Mouse (Mus musculus): ENCODE measurements around the gene Hcst. TPM values are rescaled to one million over a fixed set of nuclear protein-coding genes. Genes with fewer than 3 reads are reported as not detected.

Gene Hcst
- total RNA-seq, 1 experiment, result not detected

DNA sequence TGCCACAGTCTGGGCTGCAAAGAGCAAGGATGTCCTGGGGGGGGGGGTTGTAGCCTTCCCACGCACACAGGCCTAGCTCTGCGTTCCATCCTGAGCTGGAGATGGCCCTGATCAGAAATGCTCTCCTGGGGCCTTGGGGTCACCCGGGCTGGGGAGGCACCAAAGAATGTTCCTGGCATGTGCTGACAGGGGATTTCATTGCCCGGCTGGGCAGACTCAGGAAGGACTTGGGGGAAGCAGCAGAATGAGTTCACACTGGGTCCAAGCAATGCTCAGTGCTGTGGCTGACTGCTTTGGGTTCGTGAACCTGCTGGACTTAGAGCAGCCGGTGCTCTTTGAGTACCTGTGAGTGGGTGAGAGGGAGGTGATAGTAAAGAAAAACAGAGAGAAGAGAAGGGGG, 39.8 kb upstream of the Hcst start:
- no peaks in the 10 kb centered on the region for H3K9me3 ChIP-seq (ENCODE audit: control insufficient read depth, insufficient read depth, low read depth, low read length)
- peak overlapping the region; percentile 18; the same call in 1 of the 2 replicates for H3K9ac ChIP-seq (ENCODE audit: insufficient read depth, low read depth, low read length, poor library complexity, severe bottlenecking)
- in situ Hi-C loops (cut with MboI; ENCODE audit: low sequenced_read_pairs in 2 of 2, unreplicated experiment in 2 of 2), result no loop called here
- H3K36me3 ChIP-seq (ENCODE audit: control insufficient read depth, insufficient read depth, low read length, poor library complexity, severe bottlenecking), result peaks cover 9% of the 10 kb centered on the region; the same call in 1 of the 2 replicates
- H3K27ac ChIP-seq (ENCODE audit: insufficient read depth, low read depth, low read length, poor library complexity, severe bottlenecking), result no peak overlapping the region; the same call in 1 of the 2 replicates
- TF ChIP-seq CHD2 (IDR thresholded peaks at IDR 0.05; ENCODE audit: low read depth, low read length) (no peak), ZC3H11A (IDR thresholded peaks at IDR 0.05; ENCODE audit: borderline replicate concordance, low read depth, low read length) (no peak), HCFC1 (IDR thresholded peaks at IDR 0.05; ENCODE audit: borderline replicate concordance, insufficient read depth, low read length) (no peak), ZNF384 (IDR thresholded peaks at IDR 0.05; ENCODE audit: low read depth, low read length) (no peak), MAFK (IDR thresholded peaks at IDR 0.05; ENCODE audit: insufficient read depth, low read depth, low read length) (no peak)
- H3K4me1 ChIP-seq (ENCODE audit: control insufficient read depth in 2 of 2, insufficient read depth in 2 of 2, low read length in 2 of 2, poor library complexity in 1 of 2), result peaks cover 10 to 42% of the 10 kb centered on the region in 2 experiments
- no peak for DNase-seq (ENCODE audit: low read depth, low spot score)
- H3K4me3 ChIP-seq (ENCODE audit: insufficient read depth in 1 of 2, low read depth in 1 of 2, low read length in 2 of 2, poor library complexity in 1 of 2, severe bottlenecking in 1 of 2), result no peak overlapping the region

DNA sequence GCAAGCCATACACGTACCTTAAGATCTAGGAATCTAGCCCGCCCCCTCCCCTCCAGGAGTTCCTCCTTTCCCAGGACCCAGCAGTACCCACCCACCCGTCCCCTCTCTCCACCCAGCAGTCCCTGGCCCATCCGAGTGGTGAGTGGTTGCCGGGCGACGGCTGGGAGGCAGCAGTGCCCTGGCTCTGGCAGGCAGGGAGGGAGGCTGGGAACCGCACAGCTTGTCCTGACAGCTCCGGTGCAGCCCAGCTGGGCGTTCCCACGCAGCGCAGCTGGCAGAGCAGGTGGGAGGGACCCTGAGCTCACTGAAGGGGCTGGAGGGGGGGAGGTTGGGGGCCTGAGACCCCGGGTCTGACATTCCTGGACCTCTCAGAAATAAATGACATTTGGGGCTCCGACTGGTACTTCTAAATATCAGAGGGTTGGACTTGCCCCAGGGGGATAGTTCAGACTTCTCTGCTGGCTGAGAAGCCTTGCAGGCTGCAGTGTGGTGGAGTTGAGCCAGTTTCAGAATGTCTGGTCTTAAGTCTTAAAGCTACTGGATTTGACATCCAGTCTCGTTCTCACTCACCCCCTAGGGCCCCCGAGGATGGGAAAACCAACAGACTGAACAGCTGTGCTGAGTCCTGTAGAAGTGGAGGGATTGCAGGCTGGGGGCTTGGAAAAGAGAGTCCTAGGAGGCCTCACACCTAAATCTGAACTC, 38.1 kb upstream of the Hcst start, which contains the start of the genes Kirrel2 and Nphs1:
Kirrel2 (minus strand) TSS at position 62 of the 702 bp plus-strand sequence.
Nphs1 (plus strand) TSS at position 687 of the 702 bp plus-strand sequence.
- H3K36me3 ChIP-seq (ENCODE audit: control insufficient read depth, insufficient read depth, low read length, poor library complexity, severe bottlenecking), result peaks cover 16% of the 10 kb centered on the region
- no peak for DNase-seq (ENCODE audit: low read depth, low spot score)
- H3K4me1 ChIP-seq (ENCODE audit: control insufficient read depth in 2 of 2, insufficient read depth in 2 of 2, low read length in 2 of 2, poor library complexity in 1 of 2), result peaks cover 9 to 47% of the 10 kb centered on the region in 2 experiments
- peak within 1 kb of the TSS; percentile 68 to 78 for H3K4me3 ChIP-seq (ENCODE audit: insufficient read depth in 1 of 2, low read depth in 1 of 2, low read length in 2 of 2, poor library complexity in 1 of 2, severe bottlenecking in 1 of 2)
- H3K9me3 ChIP-seq (ENCODE audit: control insufficient read depth, insufficient read depth, low read depth, low read length), result no peaks in the 10 kb centered on the region
- in situ Hi-C loops (cut with MboI; ENCODE audit: low sequenced_read_pairs in 2 of 2, unreplicated experiment in 2 of 2), result no loop called here
- TF ChIP-seq MAFK (IDR thresholded peaks at IDR 0.05; ENCODE audit: insufficient read depth, low read depth, low read length) (no peak), ZC3H11A (IDR thresholded peaks at IDR 0.05; ENCODE audit: borderline replicate concordance, low read depth, low read length) (no peak), CHD2 (IDR thresholded peaks at IDR 0.05; ENCODE audit: low read depth, low read length) (no peak), HCFC1 (IDR thresholded peaks at IDR 0.05; ENCODE audit: borderline replicate concordance, insufficient read depth, low read length) (no peak), ZNF384 (IDR thresholded peaks at IDR 0.05; ENCODE audit: low read depth, low read length) (no peak)
- H3K27ac ChIP-seq (ENCODE audit: insufficient read depth, low read depth, low read length, poor library complexity, severe bottlenecking), result peak within 1 kb of the TSS; percentile 20; the same call in 1 of the 2 replicates
- peak within 1 kb of the TSS; percentile 59 for H3K9ac ChIP-seq (ENCODE audit: insufficient read depth, low read depth, low read length, poor library complexity, severe bottlenecking)

GRCm38 (mm10) chr7:30456911-30457628, 37.4 kb upstream of the Hcst start:
- H3K4me1 ChIP-seq (ENCODE audit: control insufficient read depth in 2 of 2, insufficient read depth in 2 of 2, low read length in 2 of 2, poor library complexity in 1 of 2), result peaks cover 9 to 43% of the 10 kb centered on the region in 2 experiments
- peak overlapping the region; percentile 20; the same call in 1 of the 2 replicates for H3K27ac ChIP-seq (ENCODE audit: insufficient read depth, low read depth, low read length, poor library complexity, severe bottlenecking)
- TF ChIP-seq CHD2 (IDR thresholded peaks at IDR 0.05; ENCODE audit: low read depth, low read length) (no peak), MAFK (IDR thresholded peaks at IDR 0.05; ENCODE audit: insufficient read depth, low read depth, low read length) (no peak), HCFC1 (IDR thresholded peaks at IDR 0.05; ENCODE audit: borderline replicate concordance, insufficient read depth, low read length) (no peak), ZC3H11A (IDR thresholded peaks at IDR 0.05; ENCODE audit: borderline replicate concordance, low read depth, low read length) (no peak), ZNF384 (IDR thresholded peaks at IDR 0.05; ENCODE audit: low read depth, low read length) (no peak)
- in situ Hi-C loops (cut with MboI; ENCODE audit: low sequenced_read_pairs in 2 of 2, unreplicated experiment in 2 of 2), result no loop called here
- H3K9me3 ChIP-seq (ENCODE audit: control insufficient read depth, insufficient read depth, low read depth, low read length), result no peaks in the 10 kb centered on the region
- peaks cover 19% of the 10 kb centered on the region for H3K36me3 ChIP-seq (ENCODE audit: control insufficient read depth, insufficient read depth, low read length, poor library complexity, severe bottlenecking)
- H3K4me3 ChIP-seq (ENCODE audit: insufficient read depth in 1 of 2, low read depth in 1 of 2, low read length in 2 of 2, poor library complexity in 1 of 2, severe bottlenecking in 1 of 2), result peak overlapping the region; percentile 68 to 78
- DNase-seq (ENCODE audit: low read depth, low spot score), result no peak
- peak overlapping the region; percentile 59 for H3K9ac ChIP-seq (ENCODE audit: insufficient read depth, low read depth, low read length, poor library complexity, severe bottlenecking)

DNA sequence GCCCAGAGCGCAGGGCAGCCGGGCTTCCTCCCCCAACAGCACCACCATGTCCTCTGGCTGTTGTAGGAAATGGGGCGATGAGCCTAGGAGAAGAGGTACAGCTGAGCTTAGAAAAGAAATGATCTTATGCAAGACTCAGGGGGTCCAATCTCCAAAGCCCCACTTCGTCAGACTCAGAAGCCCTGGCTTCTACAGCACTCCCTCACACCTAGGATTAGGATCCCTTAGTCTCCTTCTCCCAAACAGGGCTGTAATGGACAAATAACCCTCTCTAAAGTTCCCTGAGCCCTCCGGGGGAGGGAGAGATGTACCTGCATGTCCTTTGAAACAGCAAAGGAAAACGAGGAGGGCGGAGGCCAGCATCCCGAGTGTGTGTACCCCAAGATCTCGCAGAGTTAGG, 36.8 kb upstream of the Hcst start:
- peak overlapping the region; percentile 21 for H3K9ac ChIP-seq (ENCODE audit: insufficient read depth, low read depth, low read length, poor library complexity, severe bottlenecking)
- no peak overlapping the region for H3K27ac ChIP-seq (ENCODE audit: insufficient read depth, low read depth, low read length, poor library complexity, severe bottlenecking)
- H3K9me3 ChIP-seq (ENCODE audit: control insufficient read depth, insufficient read depth, low read depth, low read length), result no peaks in the 10 kb centered on the region
- no peak for DNase-seq (ENCODE audit: low read depth, low spot score)
- TF ChIP-seq MAFK (IDR thresholded peaks at IDR 0.05; ENCODE audit: insufficient read depth, low read depth, low read length) (no peak), HCFC1 (IDR thresholded peaks at IDR 0.05; ENCODE audit: borderline replicate concordance, insufficient read depth, low read length) (no peak), ZC3H11A (IDR thresholded peaks at IDR 0.05; ENCODE audit: borderline replicate concordance, low read depth, low read length) (no peak), ZNF384 (IDR thresholded peaks at IDR 0.05; ENCODE audit: low read depth, low read length) (no peak), CHD2 (IDR thresholded peaks at IDR 0.05; ENCODE audit: low read depth, low read length) (no peak)
- in situ Hi-C loops (cut with MboI; ENCODE audit: low sequenced_read_pairs in 2 of 2, unreplicated experiment in 2 of 2), result no loop called here
- H3K4me1 ChIP-seq (ENCODE audit: control insufficient read depth in 2 of 2, insufficient read depth in 2 of 2, low read length in 2 of 2, poor library complexity in 1 of 2), result peaks cover 9 to 40% of the 10 kb centered on the region in 2 experiments
- peaks cover 20% of the 10 kb centered on the region for H3K36me3 ChIP-seq (ENCODE audit: control insufficient read depth, insufficient read depth, low read length, poor library complexity, severe bottlenecking)
- peak overlapping the region; percentile 68 to 78 for H3K4me3 ChIP-seq (ENCODE audit: insufficient read depth in 1 of 2, low read depth in 1 of 2, low read length in 2 of 2, poor library complexity in 1 of 2, severe bottlenecking in 1 of 2)

Measured in ES-E14 (cell line).